Mouse (Mus musculus) cerebellum, adult 2 months (tissue): Measurements from ENCODE around the gene Mpl. TPM values are rescaled to one million over a fixed set of nuclear protein-coding genes. Genes with fewer than 3 reads are reported as not detected.

Experiments
- DNase-seq, 2 experiments: peaks; one replicate each; pipeline ENCODE4 v3.0.0; 2021
- H3K27ac ChIP-seq: fragments of 200-500 bp; 2 replicates; pipeline ENCODE4 v1.5.1; 2012; ENCODE audit warnings: low read length, control low read depth, inconsistent platforms; ENCODE audit not compliant: insufficient read depth
- H3K27me3 ChIP-seq: fragments of 200-500 bp; 2 replicates; pipeline ENCODE4 v1.6.1; 2012; ENCODE audit warnings: inconsistent platforms, mild to moderate bottlenecking, low read length, moderate library complexity; ENCODE audit not compliant: control insufficient read depth, insufficient read depth
- H3K4me1 ChIP-seq: fragments of 200-500 bp; 2 replicates; pipeline ENCODE4 v1.6.1; 2011; ENCODE audit warnings: low read length; ENCODE audit not compliant: control insufficient read depth, insufficient read depth
- H3K4me3 ChIP-seq: fragments of 200-500 bp; replicated peaks from 2 replicates; pipeline ENCODE3; 2011; ENCODE audit warnings: mild to moderate bottlenecking, low read depth, low read length, control low read depth; ENCODE audit not compliant: insufficient read depth
- CTCF ChIP-seq: fragments of 200-500 bp; IDR thresholded peaks from 2 replicates; pipeline ENCODE4 v1.5.1; 2011; ENCODE audit warnings: low read depth, mild to moderate bottlenecking, control low read depth, low read length, moderate library complexity, borderline replicate concordance; ENCODE audit not compliant: insufficient read depth
- POLR2A ChIP-seq: fragments of 200-500 bp; IDR thresholded peaks from 2 replicates; pipeline ENCODE4 v1.6.1; 2011; ENCODE audit warnings: low read length, control low read depth, borderline replicate concordance; ENCODE audit not compliant: insufficient read depth
- WGBS: fragments of 180-500 bp; shearing (Covaris S2); methylation state at CpG from one replicate; pipeline ENCODE4 v1.1.7; 2018; 5-methylcytosine and 5-hydroxymethylcytosine counted together
- polyA plus RNA-seq: library from polyadenylated mRNA; depleted of rRNA; stranded (reverse); fragments of >200 nt; gene quantifications from 2 replicates; pipeline ENCODE4 v1.2.3, GENCODE M21; 2012

Gene Mpl
- polyA plus RNA-seq, 1 experiment: 0.05 TPM

DNA sequence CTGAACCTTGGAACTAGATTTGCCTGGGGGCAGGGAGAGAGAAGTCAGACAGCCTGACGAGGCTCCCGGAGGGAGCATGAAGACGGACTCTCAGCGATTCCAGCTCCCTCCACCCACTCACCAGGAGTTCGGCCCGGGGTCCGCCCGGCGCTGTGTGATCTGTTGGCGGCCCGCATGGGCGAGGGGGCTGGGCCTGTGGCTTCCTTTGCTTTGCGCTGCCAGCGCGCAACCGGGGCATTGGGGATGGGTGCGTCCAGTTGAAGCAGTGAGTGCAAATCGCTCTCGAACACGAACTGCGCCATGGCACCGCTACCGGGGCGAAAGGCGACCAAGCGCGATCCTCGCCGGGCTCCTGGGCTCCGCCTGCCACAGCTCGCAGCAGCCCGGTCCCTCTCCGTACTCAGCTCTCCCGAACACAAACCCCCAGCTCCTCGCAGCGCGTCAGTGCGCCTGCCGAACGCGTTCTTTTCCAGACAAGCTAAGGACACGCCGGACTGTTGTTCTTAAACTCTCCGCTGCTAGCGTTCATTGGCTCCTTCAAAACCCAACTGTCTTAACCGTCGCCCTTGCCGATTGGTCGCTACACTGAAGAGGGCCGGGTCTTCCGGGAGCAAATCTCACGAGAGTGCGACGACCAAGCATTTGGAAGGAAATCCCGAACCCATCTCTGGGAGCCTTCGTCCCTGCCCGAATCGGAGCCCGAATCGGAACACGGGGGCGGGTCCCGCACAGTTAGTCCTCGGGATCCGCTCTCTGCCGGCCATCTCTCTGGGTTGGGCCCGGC is 20.3 kb downstream of the Mpl start, which contains the start of gene Cdc20:
Cdc20 (minus strand) TSS at position 533 of the 784 bp plus-strand sequence.
- H3K4me1 ChIP-seq: no peaks in the 10 kb centered on the region
- H3K4me3 ChIP-seq: peak within 1 kb of the TSS; percentile 47
- under 1% methylated on average over 67 of the region's 67 CpGs for WGBS
- H3K27me3 ChIP-seq: no peaks in the 10 kb centered on the region
- TF ChIP-seq POLR2A: peak; percentile 48; the same call in 1 of the 2 replicates
- TF ChIP-seq CTCF: no peak
- no peak within 1 kb of the TSS for H3K27ac ChIP-seq
- peak; percentile 75 to 84 for DNase-seq

DNA sequence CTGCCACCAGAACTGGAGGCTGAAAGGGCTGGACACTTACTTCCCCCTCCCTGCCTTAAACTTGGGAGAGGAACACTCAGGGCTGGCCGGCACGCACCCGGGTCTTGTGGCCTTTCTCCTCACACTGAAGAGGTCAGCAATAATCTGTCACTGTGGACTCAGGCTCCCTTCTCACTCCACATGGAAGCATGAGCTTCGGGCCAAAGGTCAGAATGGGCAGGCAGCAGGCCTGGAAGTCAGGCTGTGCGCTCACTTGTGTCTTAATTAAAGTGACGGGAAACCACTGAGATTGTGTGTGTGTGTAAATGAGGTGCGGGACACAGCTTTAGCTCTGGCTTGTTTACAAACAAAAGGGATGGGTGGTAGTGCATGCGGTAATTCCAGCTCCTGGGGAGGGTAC is 25.0 kb downstream of the Mpl start:
- Histone ChIP-seq H3K27ac (no peak overlapping the region), H3K4me1 (peaks cover 10% of the 10 kb centered on the region), H3K4me3 (no peak overlapping the region), H3K27me3 (no peaks in the 10 kb centered on the region)
- TF ChIP-seq POLR2A: no peak
- TF ChIP-seq CTCF: no peak
- DNase-seq: no peak
- WGBS: 46% methylated on average over 8 of the region's 8 CpGs

DNA sequence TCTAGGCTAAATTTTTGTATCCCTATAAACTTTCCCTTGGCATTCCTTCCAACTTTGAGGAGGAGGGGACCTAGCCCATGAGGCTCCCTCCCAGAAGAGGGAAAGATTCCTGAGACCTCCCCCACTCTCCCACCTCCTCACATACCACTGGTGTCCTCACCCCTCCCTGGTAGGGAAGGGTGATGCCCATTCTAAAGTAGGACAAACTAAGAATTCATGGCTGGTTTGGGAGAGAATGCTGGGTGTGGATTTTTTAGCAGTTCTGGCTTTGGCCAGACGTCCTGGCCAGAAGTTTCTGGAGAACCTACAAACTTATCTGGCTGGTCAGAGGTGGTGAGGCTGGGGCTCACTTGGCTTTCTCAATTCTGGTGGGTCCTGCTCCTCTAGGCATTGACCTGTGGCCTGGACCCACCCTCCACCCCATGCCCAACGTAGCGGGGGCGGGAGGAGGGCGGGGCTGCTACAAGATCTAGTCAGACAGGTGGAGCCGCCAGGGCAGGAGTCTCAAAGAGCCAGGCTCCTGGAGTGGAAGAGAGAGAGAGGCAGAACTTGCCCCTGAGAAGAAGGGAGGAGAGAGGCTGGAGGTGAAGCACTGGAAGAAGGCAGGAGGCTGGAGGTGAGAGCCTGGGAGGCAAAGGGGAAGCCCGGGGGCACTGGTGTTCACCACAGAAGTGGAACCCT is 28.0 kb downstream of the Mpl start:
- Histone ChIP-seq H3K27ac (no peak overlapping the region), H3K27me3 (no peaks in the 10 kb centered on the region), H3K4me1 (peaks cover 10% of the 10 kb centered on the region), H3K4me3 (no peak overlapping the region)
- WGBS: 78% methylated on average over 7 of the region's 7 CpGs
- TF ChIP-seq CTCF (no peak), POLR2A (no peak)
- DNase-seq: no peak

- 55% methylated on average over 15 of the region's 15 CpGs for WGBS
- TF ChIP-seq CTCF (no peak), POLR2A (no peak)
These were observed 28.6 kb downstream of the Mpl start for GRCm38 (mm10) chr4:118428531-118429214.

GRCm38 (mm10) chr4:118427768-118428451 is 29.4 kb downstream of the Mpl start, which contains the start of gene Elovl1:
Gene Elovl1, plus strand, starts transcription at chr4:118428093.
- Histone ChIP-seq H3K27ac (peak within 1 kb of the TSS; percentile 32; the same call in 1 of the 2 replicates), H3K27me3 (no peaks in the 10 kb centered on the region), H3K4me3 (peak within 1 kb of the TSS; percentile 79), H3K4me1 (peaks cover 10% of the 10 kb centered on the region)
- TF ChIP-seq POLR2A (no peak), CTCF (peak; percentile 29)
- WGBS: 1% methylated on average over 18 of the region's 31 CpGs
- peak; percentile 73 to 81 for DNase-seq

More at GRCm38 (mm10) chr4:118428531-118429214, 28.6 kb downstream of the Mpl start:
- peaks cover 10% of the 10 kb centered on the region for H3K4me1 ChIP-seq
- no peaks in the 10 kb centered on the region for H3K27me3 ChIP-seq
- no peak for DNase-seq
- H3K4me3 ChIP-seq: peak overlapping the region; percentile 79
- no peak overlapping the region; the same call in 1 of the 2 replicates for H3K27ac ChIP-seq

- Histone ChIP-seq H3K4me1 (peaks cover 10% of the 10 kb centered on the region), H3K27me3 (no peaks in the 10 kb centered on the region), H3K4me3 (peak overlapping the region; percentile 79), H3K27ac (peak overlapping the region; percentile 32; the same call in 1 of the 2 replicates)
- DNase-seq: no peak
- TF ChIP-seq CTCF: no peak
- TF ChIP-seq POLR2A: no peak
- 4% methylated on average over 5 of the region's 5 CpGs for WGBS
These were observed 29.9 kb downstream of the Mpl start for GRCm38 (mm10) chr4:118427415-118427767.

DNA sequence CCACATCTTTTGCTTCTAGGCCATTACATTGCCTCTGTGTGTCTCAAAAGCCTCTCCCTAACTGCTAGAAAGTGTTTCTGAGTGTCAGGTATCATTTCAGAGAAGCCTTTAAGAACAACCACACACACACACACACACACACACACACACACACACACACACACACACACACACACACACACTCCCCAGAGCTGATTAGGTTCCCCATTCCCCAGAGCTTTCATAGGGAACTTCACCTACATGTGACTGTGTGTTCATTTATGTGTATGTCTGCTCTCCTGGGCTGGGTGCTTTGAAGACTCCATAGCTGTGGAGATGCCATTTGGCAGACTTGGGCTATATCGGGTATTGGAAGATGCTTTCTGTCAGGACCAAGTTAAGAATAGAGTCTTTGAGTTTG is 31.9 kb downstream of the Mpl start:
- peaks cover 10% of the 10 kb centered on the region for H3K4me1 ChIP-seq
- no peak overlapping the region for H3K27ac ChIP-seq
- DNase-seq: no peak
- WGBS: 80% methylated on average over 1 of the region's 1 CpGs
- TF ChIP-seq POLR2A: no peak
- TF ChIP-seq CTCF: no peak
- H3K4me3 ChIP-seq: no peak overlapping the region
- H3K27me3 ChIP-seq: no peaks in the 10 kb centered on the region
